Mouse (Mus musculus) lung, postnatal 0 days (tissue): ENCODE results near the gene Hist1h3d.

Experiments used
- CTCF ChIP-seq: IDR thresholded peaks from 2 replicates; pipeline ENCODE4 v1.5.1; 2016; ENCODE audit warnings: antibody characterized with exemption, mild to moderate bottlenecking
- EP300 ChIP-seq: IDR thresholded peaks from 2 replicates; pipeline ENCODE4 v1.6.1; 2016; ENCODE audit warnings: antibody characterized with exemption, mild to moderate bottlenecking, control low read depth

GRCm38 (mm10) chr13:23552962-23553361, 22.6 kb upstream of the Hist1h3d start, which contains the start of gene Hist1h1d:
- TF ChIP-seq EP300: no peak
- TF ChIP-seq CTCF: no peak
